Mouse (Mus musculus) embryonic facial prominence, embryonic 15.5 days (tissue): ENCODE data around the gene Zic4. TPM values are rescaled to one million over a fixed set of nuclear protein-coding genes. Genes with fewer than 3 reads are reported as not detected.

Experiments
- ATAC-seq: fragments of 200-750 bp; cut with Nextera tagmentation; 2 replicates; pipeline ENCODE4 v1.8.0; 2017; ENCODE audit warnings: low read depth, moderate TSS enrichment; ENCODE audit not compliant: insufficient number of reproducible peaks, low FRiP score, low TSS enrichment
- H3K27ac ChIP-seq: fragments of 300-500 bp; sonication (generic); replicated peaks from 2 replicates; pipeline ENCODE4 v1.5.1; 2015; ENCODE audit warnings: mild to moderate bottlenecking, inconsistent platforms
- H3K27me3 ChIP-seq: fragments of 300-500 bp; sonication (generic); 2 replicates; pipeline ENCODE4 v1.6.1; 2015; ENCODE audit warnings: inconsistent platforms
- H3K36me3 ChIP-seq: fragments of 300-500 bp; sonication (generic); 2 replicates; pipeline ENCODE4 v1.6.1; 2015; ENCODE audit warnings: mild to moderate bottlenecking, inconsistent platforms
- H3K4me1 ChIP-seq: fragments of 300-500 bp; sonication (generic); 2 replicates; pipeline ENCODE4 v1.6.1; 2015; ENCODE audit warnings: inconsistent platforms
- H3K4me2 ChIP-seq: fragments of 300-500 bp; sonication (generic); replicated peaks from 2 replicates; pipeline ENCODE4 v1.6.1; 2015; ENCODE audit warnings: mild to moderate bottlenecking, inconsistent platforms
- H3K4me3 ChIP-seq: fragments of 300-500 bp; sonication (generic); replicated peaks from 2 replicates; pipeline ENCODE4 v1.5.1; 2015; ENCODE audit warnings: mild to moderate bottlenecking, inconsistent platforms
- H3K9ac ChIP-seq: fragments of 300-500 bp; sonication (generic); 2 replicates; pipeline ENCODE4 v1.6.1; 2015; ENCODE audit warnings: inconsistent platforms
- H3K9me3 ChIP-seq: fragments of 300-500 bp; sonication (generic); replicated peaks from 2 replicates; pipeline ENCODE4 v1.6.1; 2016; ENCODE audit warnings: inconsistent platforms
- WGBS: fragments of 180-500 bp; shearing (Covaris S2); methylation state at CpG from one replicate; pipeline ENCODE4 v1.1.7; 2015; 5-methylcytosine and 5-hydroxymethylcytosine counted together
- polyA plus RNA-seq: library from polyadenylated mRNA; unstranded; fragments of >200 nt; fragmentation: Nextera tagmentation; extraction: Ambion mirVana; gene quantifications from 2 replicates; pipeline ENCODE4 v1.2.1, GENCODE M21; 2015

The Zic4 gene
- polyA plus RNA-seq, 1 experiment from 2014 or later = 1.5 TPM

- ATAC-seq = no peak
- Histone ChIP-seq H3K27ac (no peak overlapping the region), H3K27me3 (peaks cover 85% of the 10 kb centered on the region), H3K4me3 (no peak overlapping the region), H3K9ac (no peak overlapping the region), H3K4me1 (no peaks in the 10 kb centered on the region), H3K9me3 (no peaks in the 10 kb centered on the region), H3K36me3 (no peaks in the 10 kb centered on the region), H3K4me2 (no peak overlapping the region)
- under 1% methylated on average over 12 of the region's 12 CpGs for WGBS
Measured at GRCm38 (mm10) chr9:91414007-91414661, 51.9 kb downstream of the Zic4 start.

GRCm38 (mm10) chr9:91420441-91420840, 58.2 kb downstream of the Zic4 start:
- Histone ChIP-seq H3K27ac (no peak overlapping the region), H3K4me2 (no peak overlapping the region), H3K4me3 (no peak overlapping the region), H3K4me1 (no peaks in the 10 kb centered on the region), H3K36me3 (no peaks in the 10 kb centered on the region), H3K9me3 (no peaks in the 10 kb centered on the region), H3K9ac (no peak overlapping the region), H3K27me3 (peaks cover 55% of the 10 kb centered on the region)
- 1% methylated on average over 18 of the region's 18 CpGs for WGBS
- ATAC-seq = no peak

Other genes with a start within 250 kb of the Zic4 start
- gene Zic1, start 3.4 kb downstream of the Zic4 start, polyA plus RNA-seq = 0.26 and 0.61 TPM in 2 replicates